Mouse (Mus musculus) c-Kit-positive CD71-negative TER-119-negative erythroid progenitor cells, embryonic 14.5 days (primary cell): ENCODE measurements around the gene Spp2.
"Not testable (repeated sequence)": the region's sequence is repeated elsewhere in the genome, so short reads cannot be mapped to it uniquely, and the experiment has no call there.

Experiments used
- DNase-seq: peaks from one replicate; pipeline ENCODE4 v3.0.0-alpha.2; 2013; ENCODE audit warnings: low read depth

Spp2 gene

GRCm38 (mm10) chr1:88433096-88433883, 26.5 kb downstream of the Spp2 start:
- no peak for DNase-seq

DNA sequence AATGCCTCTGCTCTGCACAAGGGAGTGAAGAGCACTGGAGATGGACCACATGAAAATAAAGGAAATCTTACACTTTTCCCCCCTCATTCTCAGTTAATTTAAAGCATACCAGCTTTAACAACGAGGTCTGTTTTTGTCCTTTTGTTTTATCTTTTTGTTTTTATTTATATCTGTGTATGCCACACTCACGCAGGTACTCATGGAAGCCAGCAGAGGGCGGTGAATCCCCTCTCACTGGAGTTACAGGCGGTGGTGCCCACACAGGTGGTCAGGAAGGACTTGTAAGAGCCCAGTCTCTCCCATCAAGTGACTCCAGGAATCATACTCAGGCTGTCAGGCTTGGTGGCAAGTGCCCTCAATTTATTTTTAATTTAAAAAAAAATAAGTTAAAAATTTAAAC, 27.3 kb downstream of the Spp2 start:
- no peak for DNase-seq

DNA sequence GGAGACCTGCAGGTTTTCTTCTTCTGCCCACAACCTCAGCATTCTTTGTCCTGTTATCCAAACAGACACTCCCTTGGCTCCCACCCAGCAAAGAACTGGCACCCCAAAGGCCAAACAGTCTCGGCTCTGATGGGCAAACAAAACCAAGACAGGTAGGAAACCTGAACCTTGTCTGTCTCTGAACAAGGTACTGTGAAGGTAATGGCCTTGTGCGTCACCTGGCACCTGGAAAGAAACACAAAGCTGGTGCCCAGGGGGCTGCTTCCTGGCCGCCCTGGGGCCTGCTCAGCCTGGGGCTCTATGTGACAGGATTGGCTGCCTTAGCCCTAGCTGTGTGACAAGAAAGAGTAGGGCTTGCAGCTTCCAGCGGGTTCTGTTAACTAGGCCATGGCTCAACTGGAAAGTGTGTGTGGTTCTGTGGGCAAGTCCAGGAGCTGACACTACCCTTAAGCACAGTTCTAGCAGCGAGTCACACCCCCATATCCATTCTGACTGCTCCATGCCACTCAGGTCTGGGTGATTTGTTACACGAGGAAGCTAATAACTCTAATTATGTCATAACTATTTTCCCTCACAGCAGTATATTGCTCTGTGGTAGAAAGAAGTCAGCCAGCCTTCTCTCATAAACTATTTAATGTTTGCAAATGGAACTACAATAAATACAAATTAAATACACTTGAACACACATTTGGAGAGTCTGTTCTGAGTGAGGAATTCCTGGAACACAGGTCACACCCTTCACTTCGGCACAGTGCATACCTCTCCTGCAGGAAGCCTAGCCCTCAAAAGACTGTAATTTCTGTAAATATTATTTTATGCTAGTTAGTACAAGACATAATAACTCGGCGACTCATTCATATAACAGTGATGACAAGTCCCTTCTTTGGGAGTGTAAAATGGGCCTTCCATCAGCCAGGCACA, 30.7 kb downstream of the Spp2 start:
- no peak for DNase-seq

DNA sequence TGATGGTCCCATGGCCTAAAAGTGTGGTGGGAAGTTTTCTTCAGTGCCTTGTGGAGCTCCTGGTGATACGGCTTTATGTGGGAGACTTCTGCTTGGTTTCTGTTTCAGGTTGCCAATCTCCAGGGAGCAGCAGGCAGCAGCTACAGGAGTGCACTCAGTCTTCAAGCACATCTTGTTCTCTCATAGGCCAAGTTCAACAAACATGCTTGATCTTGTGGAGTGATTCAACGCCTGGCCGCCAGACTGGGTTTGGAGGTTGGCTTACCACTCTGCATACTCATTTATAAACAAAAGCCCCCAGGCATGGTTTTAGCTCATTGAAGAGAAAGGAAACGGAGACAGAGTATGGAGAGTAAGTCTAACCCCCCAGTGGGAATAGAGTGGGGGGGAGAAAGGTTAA, 36.6 kb downstream of the Spp2 start:
- DNase-seq = no peak

GRCm38 (mm10) chr1:88445400-88445799, 38.6 kb downstream of the Spp2 start:
- DNase-seq = no peak

GRCm38 (mm10) chr1:88446270-88447030, 39.7 kb downstream of the Spp2 start:
- no peak for DNase-seq

GRCm38 (mm10) chr1:88447483-88447882, 40.7 kb downstream of the Spp2 start:
- DNase-seq = no peak

GRCm38 (mm10) chr1:88448094-88448493, 41.3 kb downstream of the Spp2 start:
- not testable (repeated sequence) for DNase-seq

DNA sequence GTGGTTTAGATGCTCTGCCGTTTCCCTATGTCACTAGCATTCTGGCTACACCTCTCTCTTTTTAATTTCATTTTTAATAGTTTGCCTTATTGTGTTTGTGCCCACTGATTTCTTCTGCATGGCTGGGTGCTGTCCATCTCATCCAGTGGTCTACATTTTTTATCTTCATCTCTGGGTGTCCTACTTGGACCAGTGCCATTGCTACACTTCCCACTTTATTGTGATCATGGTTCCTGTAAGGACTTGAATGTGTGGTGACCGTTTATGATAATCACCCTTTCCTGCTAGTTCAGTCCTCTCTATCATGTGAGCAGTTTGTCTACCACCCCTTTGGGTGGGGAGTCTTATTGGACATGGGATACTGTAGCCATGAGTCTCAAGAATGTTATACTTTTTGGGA, 43.0 kb downstream of the Spp2 start:
- no peak for DNase-seq

- no peak for DNase-seq
Observed at GRCm38 (mm10) chr1:88450668-88451067, 43.9 kb downstream of the Spp2 start.

- no peak for DNase-seq
Observed at GRCm38 (mm10) chr1:88452198-88452597, 45.4 kb downstream of the Spp2 start.

DNA sequence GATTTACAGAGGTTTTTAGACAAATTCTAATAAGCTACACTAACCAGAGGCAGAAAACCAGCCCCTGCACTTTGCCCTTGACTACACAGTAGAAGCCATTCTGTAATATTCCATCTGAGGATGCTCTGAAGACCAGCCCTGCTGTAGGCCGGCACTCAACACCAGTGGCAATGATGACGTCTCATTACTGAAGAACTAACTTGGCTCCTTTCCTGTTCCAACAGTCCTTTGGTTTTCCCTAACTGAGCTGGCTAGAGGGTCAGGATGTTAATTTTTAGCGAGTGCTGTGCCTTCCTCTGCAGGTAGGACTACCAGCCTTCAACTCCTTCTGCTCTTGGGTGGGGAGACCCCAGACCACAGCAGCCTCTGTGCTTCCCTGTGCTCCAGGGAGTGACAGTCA, 47.9 kb downstream of the Spp2 start:
- no peak for DNase-seq

DNA sequence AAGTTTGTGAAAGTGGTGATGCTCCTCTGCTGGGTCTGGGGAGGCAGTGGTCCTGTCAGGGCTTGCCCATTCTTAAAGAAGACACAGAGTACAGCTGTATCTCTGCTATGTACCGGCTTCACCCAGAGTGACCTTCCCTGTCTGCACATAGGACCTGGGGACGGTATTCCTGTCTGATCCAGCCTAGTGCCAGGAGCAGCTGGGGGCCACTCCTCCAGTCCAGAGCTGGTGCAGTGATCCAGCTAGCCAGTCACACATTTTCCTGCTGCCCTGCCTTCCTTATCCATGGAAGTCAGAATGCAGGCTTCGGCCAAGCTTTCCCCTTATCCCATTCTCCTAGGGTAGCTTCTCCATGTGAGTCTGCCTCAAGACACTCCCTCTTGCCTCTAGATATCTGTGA, 49.0 kb downstream of the Spp2 start:
- DNase-seq = no peak

DNA sequence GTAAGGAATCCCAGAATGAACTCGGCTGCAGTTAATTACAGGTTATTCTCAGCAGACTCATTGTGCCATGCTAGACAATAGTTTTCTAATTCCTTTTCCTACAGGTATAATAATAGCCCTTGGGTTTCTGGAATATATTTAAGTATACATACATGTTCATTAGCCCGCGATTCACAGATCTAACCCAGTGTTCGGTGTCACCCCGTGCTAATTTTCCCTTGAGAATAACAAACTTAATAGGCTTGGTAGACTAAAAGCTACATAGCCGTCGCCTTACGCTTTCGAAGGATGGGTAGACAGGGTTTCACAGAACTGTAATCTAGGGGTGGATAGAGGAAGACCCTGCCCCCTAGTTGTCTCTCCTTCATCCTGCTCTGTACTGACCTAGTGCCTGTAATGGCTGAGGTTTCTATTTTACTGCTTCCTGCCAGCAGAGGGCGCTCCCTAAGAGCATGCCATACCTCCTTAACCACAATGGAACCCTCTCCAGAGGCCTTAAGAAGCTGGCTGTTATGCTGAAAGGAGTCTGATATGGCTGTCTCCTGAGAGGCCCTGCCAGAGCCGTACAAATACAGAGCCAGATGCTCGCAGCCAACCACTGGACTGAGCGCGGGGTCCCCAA, 49.8 kb downstream of the Spp2 start:
- peak; percentile 55 for DNase-seq

- no peak for DNase-seq
Observed at GRCm38 (mm10) chr1:88459196-88459595, 52.4 kb downstream of the Spp2 start.

DNA sequence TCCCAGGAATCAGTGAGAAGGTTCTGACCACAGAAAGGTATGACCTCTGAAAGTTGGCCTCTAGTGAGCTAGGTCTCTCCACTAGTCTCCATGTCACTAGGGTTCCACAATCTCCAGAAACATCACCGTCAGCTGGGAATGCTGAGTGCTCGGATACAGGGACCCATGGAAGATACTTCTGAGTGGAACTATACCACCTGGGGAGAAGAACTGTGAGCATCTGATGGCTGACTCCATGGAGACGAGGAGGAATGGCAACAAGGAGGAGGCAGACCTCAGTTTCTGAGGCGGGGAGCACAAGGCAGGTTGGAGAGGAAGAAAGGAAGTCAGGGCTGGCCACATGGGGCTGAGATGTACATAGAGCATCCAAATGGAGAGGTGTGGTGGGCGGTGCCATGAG, 52.9 kb downstream of the Spp2 start:
- DNase-seq = no peak

DNA sequence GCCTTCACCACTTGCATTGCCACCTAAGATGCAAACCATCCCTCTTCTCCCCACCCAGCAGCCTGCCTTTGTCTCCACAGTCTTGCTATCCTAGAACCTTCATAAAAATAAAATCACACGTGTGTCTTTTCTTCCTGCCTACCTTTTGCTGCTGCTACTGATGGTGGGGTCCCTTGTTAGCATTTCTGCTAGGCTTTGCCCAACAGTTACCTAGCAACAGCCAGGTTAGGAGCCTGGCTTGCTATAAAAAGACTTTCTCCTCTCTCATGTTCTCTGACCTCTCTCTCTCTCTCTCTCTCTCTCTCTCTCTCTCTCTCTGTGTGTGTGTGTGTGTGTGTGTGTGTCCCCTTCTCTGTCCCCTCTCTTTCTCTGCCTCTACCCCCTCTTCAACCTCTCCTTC, 54.3 kb downstream of the Spp2 start:
- no peak for DNase-seq

DNA sequence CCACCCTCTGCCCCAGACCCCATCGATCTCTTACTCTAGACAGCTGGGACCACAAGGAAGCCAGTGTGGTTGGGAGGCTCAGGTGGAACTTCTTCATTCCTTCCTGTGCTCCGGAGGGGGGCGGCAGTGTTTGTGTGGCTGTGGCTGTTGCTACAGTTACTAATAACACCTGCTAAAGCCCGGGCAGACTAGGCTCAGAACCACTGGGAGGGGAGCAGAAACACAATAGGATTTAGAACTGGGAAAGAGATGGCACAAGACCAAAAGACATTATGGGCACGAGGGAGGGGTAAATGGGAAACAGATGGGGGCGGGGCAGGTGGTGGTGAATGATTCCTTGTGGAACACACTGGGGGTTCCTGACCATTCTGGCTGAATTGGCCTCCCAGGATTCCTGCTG, 55.7 kb downstream of the Spp2 start:
- no peak for DNase-seq

- DNase-seq = no peak
Observed at GRCm38 (mm10) chr1:88463241-88463640, 56.5 kb downstream of the Spp2 start.

GRCm38 (mm10) chr1:88464109-88464905, 57.5 kb downstream of the Spp2 start:
- DNase-seq = no peak

DNA sequence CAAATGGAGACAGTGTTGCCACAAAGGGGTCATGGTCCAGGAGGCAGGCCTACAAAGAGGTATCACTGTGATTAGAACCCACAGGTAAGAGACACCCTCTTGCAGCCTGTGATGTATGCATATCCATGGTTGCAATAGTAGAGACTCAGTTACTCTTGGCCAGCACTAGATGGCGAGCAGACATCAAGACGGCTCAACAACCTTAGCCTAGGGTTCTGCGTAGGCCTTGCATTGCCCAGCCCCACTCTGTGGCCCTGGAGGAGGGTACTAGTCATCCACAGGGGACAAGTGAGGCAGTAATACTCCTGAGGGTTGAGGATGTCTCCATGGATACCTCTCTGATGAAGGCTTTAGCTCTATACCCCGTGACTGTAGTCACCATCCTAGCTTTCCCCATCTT, 59.0 kb downstream of the Spp2 start:
- no peak for DNase-seq
